33 mouse cellular contexts compared by ENCODE assay signal in the genomic region with DNA sequence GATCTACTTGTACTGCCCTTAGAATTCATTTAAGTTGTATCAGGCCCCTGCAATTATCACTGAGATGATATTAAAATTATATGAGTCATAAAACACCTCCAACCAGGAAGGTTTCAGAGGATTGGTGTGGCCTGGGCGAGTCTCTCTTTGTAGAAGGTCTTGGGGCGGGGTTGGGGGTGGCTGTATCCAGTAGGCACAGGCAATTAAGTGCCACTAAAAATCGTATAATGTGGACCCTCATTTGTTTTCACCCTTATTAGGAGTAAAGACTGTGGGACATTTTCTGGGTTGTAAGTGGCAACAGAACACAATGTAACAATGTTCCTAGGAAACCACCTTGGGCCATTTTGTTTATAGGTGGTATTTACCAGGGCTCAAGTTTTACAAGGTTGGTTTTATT. TPM values are rescaled to one million over a fixed set of nuclear protein-coding genes. Genes with fewer than 3 reads are reported as not detected.
"Had no signal": no experiment of that assay in that cellular context is flagged by ENCODE, and none has a peak within 500 bp of the region (broad histone marks: within the 10 kb centered on the region; RNA-seq: fewer than 3 reads in every experiment).

No protein-coding gene starts in this region.

- H3K27ac ChIP-seq: embryonic facial prominence, embryonic 10.5 days; embryonic facial prominence, embryonic 12.5 days; embryonic facial prominence, embryonic 13.5 days; embryonic facial prominence, embryonic 15.5 days; forebrain, embryonic 10.5 days; forebrain, embryonic 12.5 days; forebrain, embryonic 13.5 days; forebrain, embryonic 15.5 days; gastrocnemius, adult 2 months; heart, adult 2 months had no signal

- H3K4me2 ChIP-seq: embryonic facial prominence, embryonic 12.5 days; embryonic facial prominence, embryonic 13.5 days; embryonic facial prominence, embryonic 15.5 days; forebrain, embryonic 12.5 days; forebrain, embryonic 13.5 days; forebrain, embryonic 15.5 days had no signal

- H3K4me3 ChIP-seq: embryonic facial prominence, embryonic 10.5 days; embryonic facial prominence, embryonic 12.5 days; embryonic facial prominence, embryonic 13.5 days; embryonic facial prominence, embryonic 15.5 days; erythroblast, embryonic 14.5 days; forebrain, embryonic 10.5 days; forebrain, embryonic 12.5 days; forebrain, embryonic 13.5 days; forebrain, embryonic 15.5 days; gastrocnemius, adult 2 months; heart, adult 2 months had no signal

- H3K36me3 ChIP-seq: embryonic facial prominence, embryonic 10.5 days; embryonic facial prominence, embryonic 12.5 days; embryonic facial prominence, embryonic 13.5 days; embryonic facial prominence, embryonic 15.5 days; forebrain, embryonic 10.5 days; forebrain, embryonic 12.5 days; forebrain, embryonic 15.5 days had no signal

- ATAC-seq: forebrain, embryonic 13.5 days; forebrain, embryonic 14.5 days; forebrain, embryonic 15.5 days; forebrain, embryonic 16.5 days; forebrain, postnatal 0 days had no signal

- H3K9me3 ChIP-seq: embryonic facial prominence, embryonic 10.5 days; embryonic facial prominence, embryonic 12.5 days; embryonic facial prominence, embryonic 13.5 days; embryonic facial prominence, embryonic 15.5 days; forebrain, embryonic 10.5 days; forebrain, embryonic 12.5 days; forebrain, embryonic 13.5 days; forebrain, embryonic 15.5 days had no signal

- H3K27me3 ChIP-seq: embryonic facial prominence, embryonic 12.5 days; embryonic facial prominence, embryonic 13.5 days; embryonic facial prominence, embryonic 15.5 days; forebrain, embryonic 12.5 days; forebrain, embryonic 13.5 days; forebrain, embryonic 15.5 days had no signal

- H3K4me1 ChIP-seq: embryonic facial prominence, embryonic 12.5 days; embryonic facial prominence, embryonic 13.5 days; embryonic facial prominence, embryonic 15.5 days; forebrain, embryonic 13.5 days had no signal

- H3K9ac ChIP-seq: embryonic facial prominence, embryonic 12.5 days; embryonic facial prominence, embryonic 13.5 days; embryonic facial prominence, embryonic 15.5 days; forebrain, embryonic 12.5 days; forebrain, embryonic 13.5 days; forebrain, embryonic 15.5 days; forebrain, postnatal 0 days had no signal

- DNase-seq: cerebellum, adult 18-20 months; cerebellum, adult 2 months; cerebellum, adult 8-10 months; cerebellum, adult 9-10 months; cerebellum, adult 9-11 months; cerebellum, postnatal 10 days; cerebellum, postnatal 14 days; cerebellum, postnatal 25 days; embryo, embryonic 11 days; forebrain, postnatal 0 days; gastrocnemius, adult 2 months; gastrocnemius, postnatal 10 days; gastrocnemius, postnatal 14 days; gastrocnemius, postnatal 25 days; gastrocnemius, postnatal 36 days; heart, adult 11 months; heart, adult 18-20 months; heart, adult 2 months had no signal

RNA-seq across cellular contexts. Expression of a gene that starts 46.2 kb away (rescaled TPM):
- polyA plus RNA-seq: cortical plate, adult 2 months; embryonic facial prominence, embryonic 10.5 days; embryonic facial prominence, embryonic 11.5 days; erythroblast, embryonic 14.5 days; forebrain, embryonic 11.5 days; forebrain, embryonic 12.5 days; forebrain, embryonic 14.5 days; forebrain, embryonic 15.5 days; forebrain, embryonic 16.5 days; frontal cortex, adult 2 months had no signal
